Mouse (Mus musculus) regulatory T cell (primary cell): ENCODE data around the gene Bet1.

Experiments
- in situ Hi-C: fragments of 300-600 bp; cut with MboI, MseI; formaldehyde crosslinking; loops from one replicate; pipeline ENCODE4 v1.15.1; 2025; ENCODE audit warnings: high pct_unique_total_duplicates

Bet1 gene

DNA sequence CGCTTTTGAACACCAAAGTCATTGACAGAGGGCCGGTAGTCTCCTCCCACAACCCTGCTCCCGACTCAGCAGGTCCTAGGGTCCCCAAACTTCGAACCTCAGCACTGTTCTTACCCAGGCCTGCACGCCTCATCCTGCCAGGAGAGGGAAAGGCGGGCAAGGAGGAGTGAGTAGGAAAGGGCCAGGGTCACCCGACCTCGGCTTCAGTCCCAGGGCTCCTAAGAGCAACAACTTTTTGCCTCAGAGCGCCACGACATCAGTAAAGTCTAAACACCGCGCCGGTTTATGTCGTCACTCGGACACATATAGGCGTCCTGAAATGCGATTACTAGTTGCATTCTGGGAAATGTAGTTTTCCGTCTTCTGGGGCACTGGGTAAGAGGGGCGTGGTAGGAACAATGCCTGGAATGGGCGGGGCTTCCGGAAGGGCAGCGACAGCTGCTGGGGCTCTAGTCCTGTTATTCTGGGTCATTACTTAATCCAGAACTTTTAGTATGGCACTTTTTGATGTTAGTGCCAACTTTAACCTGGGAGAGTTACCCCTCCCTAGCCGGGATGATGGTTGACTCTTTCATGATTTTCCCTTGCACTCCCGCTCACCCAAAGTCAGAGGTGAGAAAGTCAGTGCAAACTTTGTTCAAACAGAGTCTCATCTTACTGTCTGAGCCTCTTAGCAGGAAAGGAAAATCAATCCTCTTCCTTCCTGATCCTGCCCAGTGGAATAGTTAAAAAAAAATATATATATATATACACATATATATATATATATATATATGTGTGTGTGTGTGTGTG is at the start of gene Bet1:
Bet1 (minus strand) TSS at position 310 of the 792 bp plus-strand sequence.
- in situ Hi-C loops = loop anchor here (25.0 kb wide), 1 partner anchor 575 kb away; no protein-coding TSS in a partner anchor

DNA sequence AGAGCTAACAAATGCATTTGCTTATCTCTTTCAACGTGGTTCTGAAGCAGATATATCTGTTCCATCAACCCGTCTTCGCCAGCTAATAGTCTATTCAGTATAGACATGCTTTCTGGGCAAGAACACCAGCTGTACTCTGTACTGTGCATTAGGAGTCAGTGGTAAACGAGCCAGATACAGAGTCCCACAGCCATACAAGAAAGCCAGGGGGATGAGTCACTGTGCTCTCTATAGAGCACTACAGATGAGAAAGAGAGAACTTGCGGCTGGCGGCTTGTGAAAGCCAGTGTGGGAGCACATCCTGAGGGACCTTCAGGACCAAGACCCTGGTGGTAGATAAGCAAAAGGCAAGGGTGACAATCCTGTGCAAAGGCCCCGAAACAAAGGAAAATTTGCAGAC is 45.5 kb upstream of the Bet1 start:
- in situ Hi-C loops = no loop called here

DNA sequence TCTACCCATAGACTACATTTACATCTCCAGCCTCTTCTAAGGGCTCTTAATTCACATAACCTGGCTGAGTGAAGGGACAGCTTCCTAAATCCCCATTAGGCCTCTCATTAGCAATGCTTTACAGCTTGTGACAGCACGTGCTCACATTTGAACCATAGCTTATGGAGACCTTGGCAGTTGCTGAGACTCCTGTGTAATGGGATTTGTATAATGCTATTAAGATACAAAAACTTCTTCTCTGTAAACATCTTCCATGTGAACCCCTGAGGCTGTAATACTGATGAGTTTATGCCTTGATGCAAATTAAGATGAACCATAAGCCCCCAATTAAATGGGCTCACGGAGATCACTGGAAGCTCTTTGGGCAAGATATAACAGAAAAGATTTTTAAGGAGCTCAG is 44.4 kb upstream of the Bet1 start:
- in situ Hi-C loops = no loop called here

DNA sequence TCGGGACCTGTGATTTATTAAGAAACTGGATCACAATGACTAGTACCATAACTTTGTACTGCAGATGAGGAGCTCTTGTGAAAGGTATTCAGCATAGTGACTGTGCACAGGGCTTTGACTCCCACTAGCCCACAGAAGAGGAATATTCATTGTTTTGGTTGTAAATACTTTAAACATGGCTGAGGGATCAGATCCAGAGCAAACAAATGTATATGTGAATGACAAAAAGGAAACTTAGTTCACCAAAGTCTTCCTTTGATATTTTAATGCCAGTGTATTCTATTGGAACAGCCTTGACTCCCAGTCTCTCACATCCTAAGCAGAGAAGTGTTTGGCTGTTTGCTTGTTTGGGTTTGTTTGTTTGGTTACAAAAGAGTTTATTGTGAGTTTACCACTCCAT is 31.8 kb upstream of the Bet1 start:
- in situ Hi-C loops = no loop called here

DNA sequence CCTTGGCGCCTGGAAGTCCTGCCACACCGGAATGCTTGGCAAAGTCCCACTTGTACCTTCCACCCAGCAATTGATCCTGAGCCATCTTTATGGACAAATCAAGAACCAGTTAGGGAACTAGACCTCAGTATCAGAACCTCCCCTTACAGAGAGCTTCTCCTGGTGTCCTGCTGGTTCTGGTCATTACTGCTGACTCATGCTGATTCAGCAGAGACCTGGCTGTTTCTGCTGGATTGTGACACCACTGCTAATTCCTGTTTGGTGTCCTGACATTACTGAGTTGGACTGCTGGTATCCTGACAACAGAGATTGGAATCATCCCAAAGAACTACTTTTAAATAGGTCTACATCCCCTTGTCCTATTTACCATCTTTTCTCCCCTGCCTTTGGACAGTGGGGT is 3.7 kb upstream of the Bet1 start:
- in situ Hi-C loops = loop anchor here (25.0 kb wide), 1 partner anchor 578 kb away; no protein-coding TSS in a partner anchor

DNA sequence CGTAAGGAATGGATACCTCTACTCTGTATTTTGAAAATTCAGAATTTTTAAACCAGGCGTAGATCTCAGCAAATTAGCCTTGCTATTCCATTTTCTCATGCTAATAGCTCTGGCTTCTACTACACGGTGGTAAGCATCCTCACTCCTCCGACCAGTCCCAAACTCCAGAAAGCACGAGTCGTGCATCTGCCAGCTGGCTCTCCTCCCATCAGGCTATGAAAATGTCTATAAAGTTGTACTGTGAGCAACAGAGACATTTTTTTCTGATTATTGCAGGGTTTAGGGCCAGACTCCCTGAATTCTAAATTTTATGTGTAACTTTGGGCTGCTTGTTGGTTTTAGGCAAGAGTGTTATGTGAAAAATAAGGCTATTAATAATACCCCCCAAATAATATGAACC is 14.5 kb downstream of the Bet1 start:
- in situ Hi-C loops = no loop called here

DNA sequence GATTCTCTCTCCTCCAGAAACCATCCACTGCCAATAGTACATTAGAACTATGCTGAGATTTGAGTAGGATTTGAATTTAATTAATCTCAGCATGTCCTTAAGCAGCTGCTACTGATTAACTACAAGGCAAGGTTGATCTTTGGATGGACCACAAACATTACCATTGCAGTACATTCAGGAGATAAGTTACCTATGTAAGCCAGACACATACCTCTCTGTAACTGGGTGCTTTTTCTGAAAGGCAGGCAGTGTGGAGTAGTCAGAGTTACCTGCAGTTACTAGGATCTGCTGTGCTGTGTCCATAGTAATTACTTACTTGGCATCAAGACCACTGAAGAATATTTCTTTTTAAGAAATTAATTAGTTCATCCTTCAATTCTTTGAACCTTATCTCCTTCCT is 17.1 kb downstream of the Bet1 start:
- in situ Hi-C loops = no loop called here

DNA sequence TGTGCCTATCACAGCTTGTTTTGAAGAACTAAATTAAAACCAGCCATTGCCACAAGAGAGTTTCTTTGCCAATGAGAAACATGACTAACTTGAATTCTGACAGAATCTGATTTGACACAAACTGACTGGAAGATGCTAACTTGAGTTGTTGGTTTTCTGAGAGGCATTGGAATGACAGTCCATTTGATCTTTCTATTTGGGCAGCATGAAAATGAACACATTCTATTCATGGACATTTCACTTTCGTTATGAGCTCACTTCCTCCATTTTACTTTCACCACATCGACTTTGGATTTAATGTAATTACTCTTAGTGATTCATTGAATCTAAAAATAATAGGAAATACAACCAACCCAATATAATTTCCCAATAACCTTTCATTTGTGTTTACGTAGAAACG is 32.4 kb downstream of the Bet1 start:
- in situ Hi-C loops = no loop called here

DNA sequence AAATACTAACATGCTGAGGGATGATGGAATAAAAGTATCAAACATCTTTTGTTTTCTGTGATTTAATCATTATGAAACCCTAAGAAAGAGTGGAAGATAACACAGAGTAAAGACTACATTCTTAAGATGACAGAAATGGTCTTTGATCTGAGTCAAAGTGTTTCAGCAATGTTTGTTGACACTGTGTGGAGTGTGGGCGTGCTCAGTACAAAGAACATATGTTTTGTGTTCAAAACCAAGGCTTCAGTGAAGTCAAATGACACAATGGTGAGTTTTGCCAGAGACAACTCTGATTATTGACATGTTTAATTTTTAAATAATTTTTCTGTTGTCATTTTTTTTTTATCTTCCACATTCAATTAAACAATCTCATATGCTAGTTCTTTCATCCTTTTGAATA is 33.9 kb downstream of the Bet1 start:
- in situ Hi-C loops = no loop called here

DNA sequence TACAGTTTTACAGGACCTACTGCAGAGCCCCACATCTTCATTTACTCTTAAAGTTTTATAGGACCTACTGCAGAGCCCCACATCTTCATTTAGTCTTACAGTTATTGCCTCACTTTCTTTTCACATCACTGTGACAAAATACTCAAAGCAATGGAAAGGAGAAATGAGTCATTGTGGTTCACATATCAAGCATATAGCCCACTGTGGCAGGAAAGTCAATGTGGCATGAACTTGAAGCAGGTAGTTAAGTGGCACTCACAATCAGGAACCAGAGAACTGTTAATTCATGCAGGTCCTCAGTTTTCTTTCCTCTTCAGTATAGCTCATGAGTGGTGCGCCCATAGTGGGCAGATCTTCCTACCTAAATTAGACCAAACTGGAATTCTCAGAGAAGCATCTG is 39.6 kb downstream of the Bet1 start:
- in situ Hi-C loops = no loop called here

DNA sequence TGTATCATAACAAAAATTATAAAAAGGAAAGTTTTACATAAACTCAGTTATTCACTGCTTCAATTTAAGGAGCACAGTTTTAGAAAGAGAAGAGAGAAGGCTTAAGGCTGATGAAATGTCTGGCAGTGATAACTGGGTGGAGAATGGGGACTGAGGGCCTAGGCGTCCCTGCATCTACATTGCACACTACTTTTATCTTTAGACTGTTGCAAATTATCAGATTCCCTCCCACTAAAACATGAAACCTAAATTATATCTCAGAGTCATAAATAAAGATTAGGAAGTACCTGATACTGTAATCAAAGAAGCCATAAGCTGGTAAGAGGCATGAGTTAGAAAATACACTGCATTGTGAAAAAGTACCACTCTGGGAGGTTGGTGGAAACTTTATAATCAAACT is 45.0 kb downstream of the Bet1 start:
- in situ Hi-C loops = no loop called here

DNA sequence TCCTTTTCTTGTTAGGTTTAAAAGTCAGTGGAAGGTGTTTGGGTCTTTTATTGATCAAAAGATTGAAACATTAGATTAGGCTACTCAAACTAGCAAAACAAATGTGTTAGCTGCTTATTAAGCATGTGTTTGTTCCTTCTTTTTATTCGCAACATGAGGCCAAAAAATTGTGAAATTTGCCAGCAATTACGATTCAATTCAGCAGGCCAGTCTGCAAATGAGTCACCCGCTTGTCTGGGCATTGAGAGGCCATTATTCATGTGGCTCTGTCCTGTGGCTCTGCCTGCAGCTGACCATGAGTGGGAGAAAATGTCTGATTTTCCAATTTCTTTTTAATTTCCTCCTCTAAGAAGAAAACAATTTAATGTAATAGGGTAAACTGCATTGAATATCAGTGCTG is 55.8 kb downstream of the Bet1 start:
- in situ Hi-C loops = no loop called here
